Mouse (Mus musculus): ENCODE data around the gene Rabac1. TPM values are rescaled to one million over a fixed set of nuclear protein-coding genes. Genes with fewer than 3 reads are reported as not detected.

The Rabac1 gene
- total RNA-seq, 1 experiment: 212 TPM

DNA sequence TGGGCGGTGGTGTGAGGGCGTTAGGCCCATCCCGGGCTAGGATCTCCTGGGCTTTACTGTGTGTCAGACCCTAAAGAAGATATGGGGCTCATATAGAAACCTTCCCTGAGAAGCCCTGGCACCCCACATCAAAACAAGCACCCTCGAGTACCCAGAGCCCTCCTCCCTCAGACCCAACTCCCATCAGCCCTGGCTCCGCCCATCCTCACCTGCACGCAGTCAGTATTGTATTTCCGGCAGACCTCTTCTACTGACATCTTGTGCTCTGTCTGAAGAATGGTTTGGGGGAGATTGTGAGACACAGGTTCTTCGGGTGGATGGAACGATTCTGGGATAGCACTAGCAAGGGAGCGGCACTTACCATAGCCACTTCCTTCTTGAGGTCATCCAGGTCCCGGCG, 28.2 kb upstream of the Rabac1 start:
- TF ChIP-seq CHD2 (IDR thresholded peaks at IDR 0.05; ENCODE audit: low read depth, low read length) (no peak), ZC3H11A (IDR thresholded peaks at IDR 0.05; ENCODE audit: borderline replicate concordance, low read depth, low read length) (no peak), HCFC1 (IDR thresholded peaks at IDR 0.05; ENCODE audit: borderline replicate concordance, insufficient read depth, low read length) (no peak), ZNF384 (IDR thresholded peaks at IDR 0.05; ENCODE audit: low read depth, low read length) (no peak), MAFK (IDR thresholded peaks at IDR 0.05; ENCODE audit: insufficient read depth, low read depth, low read length) (no peak)
- H3K4me3 ChIP-seq (ENCODE audit: insufficient read depth in 1 of 2, low read depth in 1 of 2, low read length in 2 of 2, poor library complexity in 1 of 2, severe bottlenecking in 1 of 2): no peak overlapping the region
- no peaks in the 10 kb centered on the region for H3K9me3 ChIP-seq (ENCODE audit: control insufficient read depth, insufficient read depth, low read depth, low read length)
- peaks cover 11% of the 10 kb centered on the region; the same call in 1 of the 2 replicates for H3K36me3 ChIP-seq (ENCODE audit: control insufficient read depth, insufficient read depth, low read length, poor library complexity, severe bottlenecking)
- peaks cover 0 to 17% of the 10 kb centered on the region in 2 experiments; a peak in 2 of 4 replicates for H3K4me1 ChIP-seq (ENCODE audit: control insufficient read depth in 2 of 2, insufficient read depth in 2 of 2, low read length in 2 of 2, poor library complexity in 1 of 2)
- H3K27ac ChIP-seq (ENCODE audit: insufficient read depth, low read depth, low read length, poor library complexity, severe bottlenecking): no peak overlapping the region
- no peak overlapping the region for H3K9ac ChIP-seq (ENCODE audit: insufficient read depth, low read depth, low read length, poor library complexity, severe bottlenecking)
- no peak for DNase-seq (ENCODE audit: low read depth, low spot score)
- in situ Hi-C loops (cut with MboI; ENCODE audit: low sequenced_read_pairs in 2 of 2, unreplicated experiment in 2 of 2): no loop called here

DNA sequence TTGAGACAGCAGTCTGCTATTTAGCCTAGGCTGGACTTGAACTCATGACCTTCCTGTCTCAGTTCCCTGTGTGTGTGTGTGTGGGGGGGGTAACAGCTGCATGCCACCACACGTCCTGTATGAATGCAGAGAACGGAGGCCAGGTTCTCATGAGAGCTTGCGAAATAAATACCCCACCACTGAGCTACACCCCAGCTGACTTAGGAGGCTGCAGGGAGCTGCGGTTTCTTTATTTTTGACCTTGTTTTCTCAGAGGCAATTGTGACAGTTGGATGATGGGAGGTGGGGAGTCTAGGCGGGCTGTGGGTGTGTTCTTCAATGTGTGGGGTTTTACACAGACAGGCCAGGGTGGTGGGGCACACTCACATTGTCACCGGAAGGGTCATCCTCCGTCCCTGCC, 27.7 kb upstream of the Rabac1 start:
- Histone ChIP-seq H3K36me3 (ENCODE audit: control insufficient read depth, insufficient read depth, low read length, poor library complexity, severe bottlenecking) (peaks cover 11% of the 10 kb centered on the region; the same call in 1 of the 2 replicates), H3K4me3 (ENCODE audit: insufficient read depth in 1 of 2, low read depth in 1 of 2, low read length in 2 of 2, poor library complexity in 1 of 2, severe bottlenecking in 1 of 2) (no peak overlapping the region), H3K9ac (ENCODE audit: insufficient read depth, low read depth, low read length, poor library complexity, severe bottlenecking) (no peak overlapping the region), H3K9me3 (ENCODE audit: control insufficient read depth, insufficient read depth, low read depth, low read length) (no peaks in the 10 kb centered on the region), H3K27ac (ENCODE audit: insufficient read depth, low read depth, low read length, poor library complexity, severe bottlenecking) (no peak overlapping the region), H3K4me1 (ENCODE audit: control insufficient read depth in 2 of 2, insufficient read depth in 2 of 2, low read length in 2 of 2, poor library complexity in 1 of 2) (peaks cover 0 to 16% of the 10 kb centered on the region in 2 experiments; a peak in 2 of 4 replicates)
- TF ChIP-seq HCFC1 (IDR thresholded peaks at IDR 0.05; ENCODE audit: borderline replicate concordance, insufficient read depth, low read length) (no peak), ZC3H11A (IDR thresholded peaks at IDR 0.05; ENCODE audit: borderline replicate concordance, low read depth, low read length) (no peak), MAFK (IDR thresholded peaks at IDR 0.05; ENCODE audit: insufficient read depth, low read depth, low read length) (no peak)
- in situ Hi-C loops (cut with MboI; ENCODE audit: low sequenced_read_pairs in 2 of 2, unreplicated experiment in 2 of 2): no loop called here
- DNase-seq (ENCODE audit: low read depth, low spot score): no peak

DNA sequence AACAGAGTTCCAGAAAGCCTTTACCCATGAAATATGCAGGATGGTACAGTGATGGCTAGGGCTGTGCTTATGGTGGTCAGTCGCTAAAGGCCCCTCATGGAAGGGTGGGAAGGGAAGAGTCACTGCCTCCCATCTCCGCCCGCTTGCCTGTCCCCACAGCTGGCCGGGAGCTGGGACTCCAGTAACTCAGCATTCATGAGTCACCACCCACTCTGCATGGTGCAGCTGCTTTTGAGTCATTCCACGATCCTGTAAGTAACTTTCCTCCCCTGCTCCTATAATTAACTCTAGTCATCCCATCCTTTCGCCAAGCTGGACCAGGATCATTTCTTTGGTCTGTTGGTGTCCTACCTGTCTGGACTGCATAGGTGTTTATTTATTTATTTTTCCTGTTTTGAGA, 20.5 kb upstream of the Rabac1 start:
- no peaks in the 10 kb centered on the region for H3K9me3 ChIP-seq (ENCODE audit: control insufficient read depth, insufficient read depth, low read depth, low read length)
- no peak for DNase-seq (ENCODE audit: low read depth, low spot score)
- TF ChIP-seq HCFC1 (IDR thresholded peaks at IDR 0.05; ENCODE audit: borderline replicate concordance, insufficient read depth, low read length) (no peak), CHD2 (IDR thresholded peaks at IDR 0.05; ENCODE audit: low read depth, low read length) (no peak), ZC3H11A (IDR thresholded peaks at IDR 0.05; ENCODE audit: borderline replicate concordance, low read depth, low read length) (no peak), MAFK (IDR thresholded peaks at IDR 0.05; ENCODE audit: insufficient read depth, low read depth, low read length) (no peak), ZNF384 (IDR thresholded peaks at IDR 0.05; ENCODE audit: low read depth, low read length) (no peak)
- H3K4me1 ChIP-seq (ENCODE audit: control insufficient read depth in 2 of 2, insufficient read depth in 2 of 2, low read length in 2 of 2, poor library complexity in 1 of 2): peaks cover 0 to 7% of the 10 kb centered on the region in 2 experiments; a peak in 1 of 4 replicates
- H3K36me3 ChIP-seq (ENCODE audit: control insufficient read depth, insufficient read depth, low read length, poor library complexity, severe bottlenecking): peaks cover 19% of the 10 kb centered on the region
- H3K4me3 ChIP-seq (ENCODE audit: insufficient read depth in 1 of 2, low read depth in 1 of 2, low read length in 2 of 2, poor library complexity in 1 of 2, severe bottlenecking in 1 of 2): no peak overlapping the region
- no peak overlapping the region for H3K27ac ChIP-seq (ENCODE audit: insufficient read depth, low read depth, low read length, poor library complexity, severe bottlenecking)
- no peak overlapping the region for H3K9ac ChIP-seq (ENCODE audit: insufficient read depth, low read depth, low read length, poor library complexity, severe bottlenecking)
- in situ Hi-C loops (cut with MboI; ENCODE audit: low sequenced_read_pairs in 2 of 2, unreplicated experiment in 2 of 2): no loop called here

DNA sequence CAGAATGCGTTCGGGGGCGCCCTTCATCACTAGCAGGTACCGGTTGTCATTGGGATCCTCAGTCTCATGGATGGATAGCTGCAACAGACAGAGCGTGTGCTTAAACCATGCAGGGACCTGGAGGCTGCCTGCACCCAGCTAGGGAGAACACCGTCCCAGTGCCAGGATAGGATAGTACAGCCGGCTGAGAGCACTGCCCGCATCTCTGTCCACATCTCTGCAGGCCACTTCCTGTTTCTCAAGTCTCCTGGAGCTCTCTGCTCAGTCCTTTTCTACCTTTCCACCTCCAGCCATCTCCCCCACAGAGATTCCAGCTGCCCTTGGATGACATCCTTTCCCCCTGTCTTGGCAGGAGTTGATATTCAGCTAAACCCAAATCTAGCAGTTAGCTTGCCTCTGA, 17.9 kb upstream of the Rabac1 start:
- H3K36me3 ChIP-seq (ENCODE audit: control insufficient read depth, insufficient read depth, low read length, poor library complexity, severe bottlenecking): peaks cover 29% of the 10 kb centered on the region
- H3K4me1 ChIP-seq (ENCODE audit: control insufficient read depth in 2 of 2, insufficient read depth in 2 of 2, low read length in 2 of 2, poor library complexity in 1 of 2): peaks cover 0 to 7% of the 10 kb centered on the region in 2 experiments; a peak in 1 of 4 replicates
- TF ChIP-seq ZNF384 (IDR thresholded peaks at IDR 0.05; ENCODE audit: low read depth, low read length) (no peak), CHD2 (IDR thresholded peaks at IDR 0.05; ENCODE audit: low read depth, low read length) (no peak), MAFK (IDR thresholded peaks at IDR 0.05; ENCODE audit: insufficient read depth, low read depth, low read length) (no peak), ZC3H11A (IDR thresholded peaks at IDR 0.05; ENCODE audit: borderline replicate concordance, low read depth, low read length) (no peak), HCFC1 (IDR thresholded peaks at IDR 0.05; ENCODE audit: borderline replicate concordance, insufficient read depth, low read length) (no peak)
- no peak for DNase-seq (ENCODE audit: low read depth, low spot score)
- H3K9me3 ChIP-seq (ENCODE audit: control insufficient read depth, insufficient read depth, low read depth, low read length): no peaks in the 10 kb centered on the region
- in situ Hi-C loops (cut with MboI; ENCODE audit: low sequenced_read_pairs in 2 of 2, unreplicated experiment in 2 of 2): no loop called here
- H3K9ac ChIP-seq (ENCODE audit: insufficient read depth, low read depth, low read length, poor library complexity, severe bottlenecking): no peak overlapping the region
- H3K27ac ChIP-seq (ENCODE audit: insufficient read depth, low read depth, low read length, poor library complexity, severe bottlenecking): no peak overlapping the region
- H3K4me3 ChIP-seq (ENCODE audit: insufficient read depth in 1 of 2, low read depth in 1 of 2, low read length in 2 of 2, poor library complexity in 1 of 2, severe bottlenecking in 1 of 2): no peak overlapping the region

DNA sequence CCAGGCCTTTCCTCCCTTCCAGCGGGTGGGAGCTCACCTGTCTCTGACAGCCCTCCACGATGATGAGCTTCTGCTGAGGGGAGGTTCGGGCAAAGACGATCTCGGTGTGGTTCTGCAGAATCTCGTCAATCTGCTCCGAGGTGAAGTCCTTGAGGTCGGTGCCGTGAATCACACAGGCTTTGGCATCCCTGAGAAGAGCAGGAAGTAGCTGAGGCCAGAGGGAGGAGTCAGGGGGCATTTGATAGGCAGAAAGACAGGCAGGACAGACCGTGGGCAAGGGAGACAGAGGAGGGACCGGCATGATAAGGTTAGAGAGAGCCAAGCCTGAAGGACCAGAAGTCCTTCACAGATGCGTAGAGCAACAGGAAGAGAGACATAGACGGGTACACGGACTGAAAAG, 15.4 kb upstream of the Rabac1 start:
- Histone ChIP-seq H3K4me3 (ENCODE audit: insufficient read depth in 1 of 2, low read depth in 1 of 2, low read length in 2 of 2, poor library complexity in 1 of 2, severe bottlenecking in 1 of 2) (no peak overlapping the region), H3K9ac (ENCODE audit: insufficient read depth, low read depth, low read length, poor library complexity, severe bottlenecking) (no peak overlapping the region), H3K27ac (ENCODE audit: insufficient read depth, low read depth, low read length, poor library complexity, severe bottlenecking) (no peak overlapping the region), H3K36me3 (ENCODE audit: control insufficient read depth, insufficient read depth, low read length, poor library complexity, severe bottlenecking) (peaks cover 27% of the 10 kb centered on the region), H3K9me3 (ENCODE audit: control insufficient read depth, insufficient read depth, low read depth, low read length) (no peaks in the 10 kb centered on the region), H3K4me1 (ENCODE audit: control insufficient read depth in 2 of 2, insufficient read depth in 2 of 2, low read length in 2 of 2, poor library complexity in 1 of 2) (peaks cover 0 to 4% of the 10 kb centered on the region in 2 experiments; a peak in 1 of 4 replicates)
- no peak for TF ChIP-seq ZNF384 (IDR thresholded peaks at IDR 0.05; ENCODE audit: low read depth, low read length)
- no peak for TF ChIP-seq HCFC1 (IDR thresholded peaks at IDR 0.05; ENCODE audit: borderline replicate concordance, insufficient read depth, low read length)
- no peak for TF ChIP-seq MAFK (IDR thresholded peaks at IDR 0.05; ENCODE audit: insufficient read depth, low read depth, low read length)
- TF ChIP-seq CHD2 (IDR thresholded peaks at IDR 0.05; ENCODE audit: low read depth, low read length): no peak
- TF ChIP-seq ZC3H11A (IDR thresholded peaks at IDR 0.05; ENCODE audit: borderline replicate concordance, low read depth, low read length): no peak
- no peak for DNase-seq (ENCODE audit: low read depth, low spot score)
- in situ Hi-C loops (cut with MboI; ENCODE audit: low sequenced_read_pairs in 2 of 2, unreplicated experiment in 2 of 2): no loop called here

Data from ES-E14 (cell line).